Mouse (Mus musculus) left cerebral cortex, adult 9 months (tissue): Measurements from ENCODE around the gene Ercc1.

ENCODE experiments used
- DNase-seq, 2 experiments: peaks; one replicate each; pipeline ENCODE4 v3.0.0; 2022; ENCODE audit warnings: low spot score in 2 of 2

Gene Ercc1

DNA sequence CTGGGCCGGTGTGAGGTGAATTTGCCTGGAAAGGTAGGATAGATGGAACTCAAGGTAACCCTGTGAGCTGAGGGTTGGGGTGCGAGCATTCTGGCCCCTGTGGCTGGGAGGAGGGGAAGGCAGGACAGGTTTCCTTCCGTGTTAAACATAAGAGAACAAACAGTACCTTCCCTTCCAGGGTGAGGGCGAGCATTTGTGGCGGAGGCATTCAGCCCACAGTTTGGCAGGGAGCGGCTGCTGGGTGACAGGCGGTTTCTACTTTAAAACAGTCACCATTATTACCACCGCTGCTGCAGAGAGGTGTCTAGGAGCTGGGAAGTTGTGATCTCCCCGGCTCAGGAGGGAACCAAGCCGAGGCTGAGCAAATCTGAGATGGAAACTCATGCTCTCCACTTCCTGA is 7.5 kb upstream of the Ercc1 start:
- no peak for DNase-seq

DNA sequence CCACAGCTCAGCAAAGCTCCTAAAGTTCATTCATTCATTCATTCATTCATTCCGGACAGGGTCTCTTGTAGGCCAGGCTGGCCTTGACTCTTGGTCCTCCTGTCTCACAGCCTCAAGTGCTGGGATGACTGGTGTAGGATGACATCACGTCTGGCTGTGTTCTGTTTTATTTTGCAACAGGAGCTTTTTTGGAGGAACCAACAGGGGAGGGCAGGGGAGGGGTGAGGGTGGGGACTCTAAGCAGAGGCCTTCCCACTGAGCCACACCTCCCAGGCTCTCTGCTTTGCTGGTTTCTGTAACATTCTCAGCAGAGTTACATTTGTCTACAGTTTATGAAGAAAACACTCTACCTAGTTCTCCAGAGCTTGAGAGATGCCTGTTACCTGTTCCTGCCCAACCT is 6.5 kb upstream of the Ercc1 start:
- no peak for DNase-seq

DNA sequence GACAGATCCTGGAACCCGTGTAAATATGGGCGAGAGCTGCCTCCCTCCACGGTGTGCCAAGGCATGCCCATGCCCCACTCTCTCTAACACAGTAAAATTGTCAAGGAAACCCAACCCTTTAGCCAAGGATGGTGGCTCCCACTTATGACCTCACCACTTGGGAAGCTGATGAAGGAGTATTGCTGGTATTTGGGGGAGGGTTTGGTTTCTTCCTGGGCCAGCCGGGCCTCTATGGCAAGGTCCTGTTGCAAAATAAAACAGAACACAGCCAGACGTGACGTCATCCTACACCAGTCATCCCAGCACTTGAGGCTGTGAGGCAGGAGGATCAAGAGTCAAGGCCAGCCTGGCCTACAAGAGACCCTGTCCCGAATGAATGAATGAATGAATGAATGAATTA is 6.0 kb upstream of the Ercc1 start:
- no peak for DNase-seq

DNA sequence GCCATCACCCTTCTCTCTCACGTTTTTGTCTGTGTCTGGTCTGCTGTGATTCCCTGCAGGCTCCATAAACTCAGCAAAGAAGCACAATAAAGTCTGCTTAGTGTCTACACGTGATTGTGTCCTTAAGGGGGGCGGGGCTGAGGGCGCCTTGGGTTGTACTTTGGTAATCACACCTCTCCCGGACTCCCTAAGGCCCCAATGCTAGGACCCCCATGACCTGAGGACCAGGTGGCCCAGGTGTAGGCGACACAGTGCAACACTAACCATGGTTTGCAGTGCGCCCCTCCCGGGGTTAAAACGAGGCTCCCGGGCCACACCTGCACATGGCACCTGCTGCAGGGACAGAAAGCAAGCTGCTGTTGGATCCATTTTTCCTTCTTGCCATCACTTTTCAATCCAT is 3.3 kb upstream of the Ercc1 start:
- DNase-seq = no peak

DNA sequence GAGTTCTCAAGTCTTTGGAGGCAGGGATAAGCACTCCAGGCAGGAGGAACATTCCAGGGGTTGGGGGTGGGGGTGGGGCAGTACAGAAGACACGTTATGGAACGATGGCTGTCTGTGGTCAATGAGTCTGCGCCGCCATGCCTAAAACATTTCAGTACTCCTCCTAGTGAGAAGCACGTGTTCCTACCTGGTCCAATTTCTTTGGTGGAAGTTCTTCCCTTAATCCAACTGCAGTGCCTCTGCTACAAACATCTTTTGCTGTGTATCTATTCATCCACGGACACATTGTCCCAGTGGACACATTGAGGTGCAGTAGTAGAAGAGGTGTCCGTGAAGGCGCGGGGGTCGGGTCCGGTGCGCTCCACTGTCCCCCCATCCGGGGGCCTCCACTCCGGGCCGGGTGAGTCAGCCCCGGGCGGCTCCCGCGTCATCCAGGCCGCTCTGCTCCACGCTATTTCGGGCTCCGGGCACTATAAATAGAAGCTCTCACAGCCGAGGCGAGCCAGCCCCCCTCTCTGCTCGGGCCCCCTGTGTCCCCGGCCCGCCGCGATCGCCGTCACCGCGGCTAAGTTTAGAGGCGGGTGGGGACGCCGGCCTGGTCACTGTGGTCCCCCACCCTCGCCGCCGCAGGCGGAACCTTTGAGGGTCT is 2.7 kb upstream of the Ercc1 start:
- DNase-seq = no peak

DNA sequence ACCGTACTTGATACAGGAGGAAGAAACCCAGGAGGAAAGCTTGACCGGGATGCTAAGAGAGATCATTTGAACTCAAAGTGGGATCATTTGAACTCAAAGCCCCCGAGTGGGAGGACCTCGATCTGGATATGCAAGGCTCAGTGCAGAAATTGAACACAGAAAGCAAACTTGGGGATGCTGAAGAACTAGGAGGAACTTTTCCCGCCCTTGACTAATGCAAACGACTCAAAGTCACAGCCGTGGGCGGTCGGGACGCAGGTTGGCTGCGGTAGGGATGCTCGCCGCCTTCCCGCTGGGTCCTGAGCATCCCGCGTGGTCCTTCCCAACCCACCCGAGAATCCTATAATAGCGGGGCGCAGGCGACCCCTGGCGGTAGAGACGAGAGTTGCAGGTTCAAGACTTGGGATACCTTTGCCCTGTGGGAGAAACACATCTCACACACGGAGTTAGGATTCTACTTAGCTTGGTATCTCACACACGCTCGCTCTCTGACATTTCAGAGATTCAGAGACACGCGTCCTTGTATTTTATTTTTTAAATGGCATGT is 2.0 kb upstream of the Ercc1 start:
- DNase-seq = peak in 1 of 2 experiments; percentile 93

DNA sequence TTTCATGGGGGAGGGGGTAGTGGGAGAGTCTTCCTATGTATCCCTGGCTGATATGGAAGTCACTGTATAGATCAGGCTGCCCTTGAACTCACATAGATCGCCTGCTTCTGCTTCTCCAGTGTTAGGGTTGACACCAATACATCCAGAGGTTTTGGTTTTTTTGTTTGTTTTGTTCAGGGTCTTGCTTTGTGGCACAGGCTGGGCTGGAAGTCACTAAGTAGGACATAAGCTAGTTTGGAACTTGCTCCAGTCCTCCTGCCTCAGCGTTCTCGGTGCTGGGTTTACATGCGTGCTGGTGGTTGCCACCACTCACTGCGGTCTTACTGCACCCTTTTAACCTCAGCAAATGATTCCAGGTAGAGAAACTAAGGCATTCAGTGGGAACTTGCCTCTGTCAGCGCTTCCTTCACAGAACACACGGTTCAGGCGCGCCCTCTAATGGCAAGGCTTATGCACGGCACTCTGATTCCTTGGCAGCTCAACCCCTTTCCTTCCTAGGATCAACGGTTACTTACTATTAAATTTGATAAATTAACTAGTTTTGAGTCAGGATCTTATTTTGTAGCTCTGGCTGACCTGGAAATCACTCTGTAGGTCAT is 1.3 kb upstream of the Ercc1 start:
- peak in 1 of 2 experiments; percentile 78 for DNase-seq

DNA sequence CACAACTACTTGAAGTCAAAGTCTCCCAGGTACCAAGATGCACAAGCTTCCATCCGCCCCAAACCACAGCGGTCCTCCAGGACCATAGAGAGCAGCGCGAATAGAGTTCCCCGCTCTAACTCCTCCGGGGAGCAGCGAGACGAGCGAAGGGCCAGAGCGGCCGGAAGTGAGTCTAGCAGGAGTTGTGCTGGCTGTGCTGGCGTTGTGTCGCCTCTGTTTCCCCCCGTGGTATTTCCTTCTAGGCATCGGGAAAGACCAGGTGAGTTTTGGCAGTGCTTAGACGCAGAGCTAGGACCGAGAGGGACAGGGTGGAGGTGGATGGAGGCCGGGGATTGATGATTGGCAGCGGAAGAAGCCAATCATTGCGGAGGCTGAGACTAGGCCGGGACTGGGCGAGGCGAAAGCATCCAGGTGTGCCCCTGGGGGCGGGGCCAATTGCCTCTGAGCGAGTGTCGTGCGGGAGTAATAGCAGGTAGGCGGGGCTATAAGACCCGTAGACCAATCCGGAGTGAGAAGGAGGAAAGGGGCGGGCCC is 427 bp downstream of the Ercc1 start:
- peak; percentile 92 to 96 for DNase-seq

DNA sequence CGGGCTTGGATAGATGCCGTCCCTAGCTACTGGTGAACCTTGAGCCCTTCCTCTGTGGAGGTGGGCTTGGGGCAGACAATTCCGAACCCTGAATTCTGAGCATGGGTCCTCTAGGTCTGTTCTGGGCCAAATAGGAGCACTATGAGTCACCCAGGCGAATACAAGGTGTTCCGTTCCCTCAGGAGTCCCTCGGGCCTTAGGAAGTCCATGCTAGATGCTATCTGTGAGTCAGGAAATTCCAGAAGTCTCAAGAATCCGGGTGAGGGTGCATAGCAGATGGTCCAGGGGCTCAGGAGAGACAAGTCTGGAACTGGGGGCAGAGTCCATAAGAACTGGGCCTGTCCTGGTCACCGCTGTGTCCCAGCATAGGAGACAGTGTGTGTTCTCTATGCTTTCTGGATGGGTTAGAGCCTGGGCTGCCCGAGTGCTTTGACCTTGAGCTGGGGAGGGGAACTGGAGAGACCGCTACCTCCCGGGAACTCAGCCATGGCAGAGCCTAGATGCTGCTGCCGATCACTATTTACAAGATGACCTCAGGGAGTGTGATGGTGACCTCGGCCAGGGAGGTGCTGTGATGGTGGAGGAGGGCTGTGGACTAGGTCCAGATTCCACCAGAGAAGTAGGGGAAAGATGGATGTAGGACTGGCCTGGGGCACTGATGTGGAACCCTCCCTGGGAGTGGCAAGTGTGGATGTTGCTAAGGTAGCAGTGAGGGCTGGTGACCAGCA is 4.8 kb downstream of the Ercc1 start:
- DNase-seq = no peak

DNA sequence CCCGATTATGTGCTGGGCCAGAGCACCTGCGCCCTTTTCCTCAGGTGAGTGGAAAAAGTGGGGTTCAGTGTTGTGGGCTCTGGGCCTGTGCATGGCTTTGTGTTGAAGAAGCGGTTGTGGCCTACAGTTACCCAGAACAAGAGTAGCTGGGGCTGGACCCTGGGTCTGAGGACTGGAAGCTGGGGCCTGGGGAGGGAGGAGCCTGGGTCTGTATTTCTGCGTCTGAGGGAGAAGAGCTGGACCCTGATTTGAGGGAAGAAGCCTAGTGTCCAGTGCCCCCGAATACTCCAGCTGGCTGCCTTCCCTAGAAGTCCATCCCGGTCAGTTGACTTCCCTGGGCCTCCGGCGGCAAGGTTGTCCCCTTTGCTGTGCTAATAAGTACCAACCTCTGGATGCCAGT is 5.6 kb downstream of the Ercc1 start:
- DNase-seq = no peak

DNA sequence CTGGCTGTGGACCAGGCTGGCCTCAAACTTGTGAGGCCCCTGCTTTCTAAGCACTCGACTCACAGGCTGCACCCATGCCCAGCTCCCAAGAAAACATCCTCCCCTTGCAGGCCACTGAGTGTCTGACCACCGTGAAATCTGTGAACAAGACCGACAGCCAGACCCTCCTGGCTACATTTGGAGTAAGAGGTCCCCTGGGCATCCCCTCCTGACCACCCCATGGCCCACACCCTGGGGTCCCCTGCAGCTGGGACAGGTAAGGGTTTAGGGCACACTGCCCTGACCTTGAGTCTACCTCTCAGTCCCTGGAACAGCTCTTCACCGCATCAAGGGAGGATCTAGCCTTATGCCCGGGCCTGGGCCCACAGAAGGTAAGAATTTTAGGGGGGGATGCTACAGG is 10.4 kb downstream of the Ercc1 start:
- no peak for DNase-seq

DNA sequence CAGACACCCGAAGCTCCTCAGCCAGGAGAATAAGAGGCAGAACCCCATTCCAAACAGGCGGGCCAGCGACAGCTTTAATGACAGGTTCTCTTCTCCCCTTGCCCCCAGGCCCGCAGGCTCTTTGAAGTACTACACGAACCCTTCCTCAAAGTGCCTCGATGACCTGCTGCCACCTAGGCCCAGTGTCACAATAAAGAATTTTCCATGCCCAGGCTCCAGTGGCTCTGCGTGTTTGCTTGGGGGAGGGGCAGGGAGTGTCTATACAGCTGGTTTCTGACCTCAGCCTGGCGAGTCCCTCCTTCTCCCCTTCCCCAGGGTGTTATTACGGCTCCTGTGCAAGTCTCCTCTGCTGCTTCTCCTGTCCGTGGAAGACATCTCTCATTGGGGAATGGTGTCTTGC is 11.7 kb downstream of the Ercc1 start:
- DNase-seq = no peak

DNA sequence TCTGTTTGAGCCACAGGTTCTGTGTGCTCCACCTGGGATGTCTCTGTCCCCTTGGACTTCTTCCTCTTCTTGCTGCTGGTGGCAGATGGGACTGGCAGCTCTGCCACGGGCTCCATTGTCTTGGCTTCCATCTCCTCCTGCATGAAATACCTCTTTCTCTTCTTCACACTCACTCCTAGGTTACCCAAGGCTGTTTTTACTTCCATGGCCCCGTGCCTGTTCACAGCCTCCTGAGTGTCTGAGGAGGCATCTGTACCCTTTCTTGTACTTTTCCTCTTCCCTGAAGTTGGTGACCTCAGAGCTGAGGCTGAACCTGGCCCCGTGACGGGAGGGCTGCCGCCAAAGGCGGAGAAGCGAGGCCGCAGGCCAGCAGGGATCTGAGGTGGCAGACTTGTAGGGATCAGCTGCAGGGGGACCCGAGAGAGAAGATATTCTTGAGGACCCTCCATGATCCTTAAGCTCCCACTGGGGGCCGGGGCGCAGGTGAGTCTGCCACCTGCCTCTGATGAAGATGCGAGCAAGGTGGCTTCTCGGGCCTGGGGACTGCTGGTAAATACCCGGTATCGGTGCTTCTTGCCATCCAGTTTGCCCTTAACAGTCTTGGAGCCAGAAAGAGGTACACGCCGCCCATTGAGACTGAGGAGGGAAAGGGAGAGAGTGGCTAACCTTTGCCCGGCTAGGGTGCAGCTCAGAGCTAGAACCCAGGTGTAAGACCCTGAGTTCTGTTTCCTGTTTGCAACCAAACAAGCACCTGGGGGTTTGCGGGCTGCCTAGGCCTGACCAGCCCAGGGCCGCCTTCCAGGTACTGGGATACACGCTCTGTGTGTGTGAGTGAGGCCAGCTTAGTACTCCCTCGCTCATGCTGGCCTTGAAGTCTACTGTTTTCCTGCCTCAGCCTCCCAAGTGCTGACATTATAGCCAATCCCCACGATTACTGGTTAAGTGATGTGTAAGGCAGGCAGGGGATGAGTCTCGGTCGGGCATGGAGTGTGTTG is 13.1 kb downstream of the Ercc1 start:
- no peak for DNase-seq

DNA sequence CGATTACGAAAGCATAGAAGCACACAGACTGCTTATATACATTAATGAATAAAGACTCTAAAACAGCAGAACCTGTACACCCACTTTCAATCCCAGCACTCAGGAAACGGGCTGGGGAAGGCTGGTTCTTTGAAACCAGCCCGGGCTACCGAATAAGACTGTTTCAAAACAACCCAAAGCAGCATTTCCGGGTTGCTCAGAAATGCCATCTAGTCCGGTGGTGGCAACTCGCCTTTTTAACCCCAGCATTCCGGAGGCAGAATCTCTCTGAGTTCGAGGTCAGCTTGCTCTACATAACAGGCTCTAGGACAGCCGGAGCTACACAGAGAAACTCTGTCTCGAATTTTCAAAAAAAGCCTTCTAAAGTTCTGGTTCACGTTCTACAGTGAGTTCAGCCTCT is 14.1 kb downstream of the Ercc1 start:
- DNase-seq = no peak

DNA sequence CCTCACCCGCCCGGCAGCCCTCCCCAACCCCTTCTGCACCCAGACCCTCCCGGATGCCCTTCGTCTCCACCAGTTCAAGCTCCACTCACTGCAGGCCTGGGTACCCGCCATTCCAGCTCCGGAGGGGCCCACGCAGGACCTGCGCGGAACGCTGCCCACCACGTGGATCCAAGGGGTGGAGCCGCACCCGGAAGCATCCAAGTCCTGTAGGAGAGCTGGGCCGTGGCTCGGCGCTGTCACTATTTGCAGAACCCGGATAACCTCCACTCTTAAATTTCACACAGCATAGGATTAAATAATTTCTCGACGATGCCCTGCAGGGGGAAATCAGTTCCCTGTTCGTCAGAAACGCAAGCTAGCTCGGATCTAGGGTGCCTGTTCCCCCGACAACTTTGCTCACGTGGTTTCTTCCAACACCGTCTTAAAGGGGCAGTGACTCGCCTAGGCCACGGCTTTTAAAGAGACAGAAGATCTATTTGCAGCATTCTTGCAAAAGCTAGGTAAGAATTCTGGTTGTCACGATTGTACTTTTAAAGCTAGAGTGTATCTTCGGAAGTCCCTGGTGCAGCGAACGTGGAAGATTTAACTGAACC is 14.8 kb downstream of the Ercc1 start, which contains the start of the genes Cd3eap and Ppp1r13l:
TSS of gene Cd3eap (minus strand) at position 185 of the 593 bp plus-strand sequence.
TSS of gene Ppp1r13l (plus strand) at position 451 of the 593 bp plus-strand sequence.
- DNase-seq = peak; percentile 75 to 91

DNA sequence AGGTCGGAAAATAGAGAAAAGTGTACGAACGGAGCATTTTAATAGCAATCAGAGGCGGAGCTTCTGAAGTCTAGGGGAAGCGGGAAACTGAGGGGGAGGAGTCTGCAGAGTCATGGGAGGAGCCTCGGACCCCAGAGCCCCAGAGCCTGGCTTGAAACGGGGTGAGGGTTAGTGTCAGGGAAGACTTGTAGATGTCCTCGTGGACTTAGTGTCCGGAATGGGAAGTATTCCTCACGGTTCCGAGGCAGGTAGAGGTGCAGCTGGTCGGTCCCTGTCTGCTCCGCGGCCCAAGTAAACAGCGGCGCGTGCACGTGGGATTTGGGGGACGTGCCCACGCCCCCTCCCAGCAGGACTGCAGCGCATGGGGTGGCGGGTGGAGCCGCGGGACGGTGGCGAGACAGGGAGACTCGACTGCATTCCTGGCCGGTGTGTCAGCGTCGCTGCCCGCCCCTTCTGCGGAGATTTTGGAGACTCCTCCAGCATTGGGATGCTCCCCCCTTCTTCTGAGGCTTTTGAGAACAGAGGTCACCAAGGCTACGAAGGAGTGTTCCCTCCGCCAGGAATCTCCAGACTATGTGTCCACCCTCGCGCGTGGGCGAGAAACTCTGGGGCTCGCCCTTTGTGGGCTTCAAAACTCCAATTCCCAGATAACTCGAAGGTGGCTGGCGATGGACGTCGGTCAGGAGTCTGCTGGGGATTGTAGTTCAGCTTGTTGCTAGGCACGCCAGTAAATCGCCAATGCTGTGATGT is 15.5 kb downstream of the Ercc1 start:
- peak in 1 of 2 experiments; percentile 81 for DNase-seq

DNA sequence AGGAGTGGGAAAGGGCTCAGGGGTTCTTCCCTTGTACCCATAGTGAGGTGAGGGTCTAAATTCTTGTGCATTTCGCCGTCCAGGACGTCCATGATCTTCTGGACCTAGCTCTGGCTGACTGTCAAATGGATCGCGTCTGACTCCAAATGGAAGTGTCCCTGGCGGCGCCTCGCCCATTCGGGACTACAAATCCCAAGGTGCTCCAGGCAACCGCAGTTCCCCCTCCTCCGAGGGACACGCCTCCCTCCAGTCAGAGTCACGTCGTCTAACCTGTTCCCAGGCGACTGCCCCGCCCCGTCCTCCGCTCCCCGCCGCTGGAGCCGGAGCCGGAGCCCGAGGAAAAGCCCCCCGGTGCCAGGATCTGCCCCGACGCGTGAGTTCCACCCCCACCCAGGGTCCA is 16.4 kb downstream of the Ercc1 start:
- peak; percentile 83 to 92 for DNase-seq

DNA sequence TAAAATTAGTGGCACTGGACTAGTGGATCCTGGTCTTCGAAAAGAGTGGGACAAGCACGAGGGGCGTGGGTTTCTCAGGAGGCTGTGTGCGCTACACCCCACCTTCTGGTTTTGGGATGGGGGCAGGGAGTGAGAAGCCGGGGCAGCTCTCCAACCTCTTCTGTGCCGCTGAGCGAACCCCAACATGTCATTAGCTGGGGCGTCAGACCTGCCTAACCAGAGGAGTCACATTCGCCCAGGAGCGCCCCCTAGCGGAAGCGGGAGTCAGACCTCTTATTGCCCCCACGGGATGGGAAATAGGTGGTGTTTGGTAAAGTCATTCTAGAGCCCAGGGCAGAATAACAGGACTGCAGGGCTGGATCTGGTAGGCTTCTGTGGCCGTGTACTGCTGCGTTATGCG is 17.1 kb downstream of the Ercc1 start:
- DNase-seq = peak in 1 of 2 experiments; percentile 74

DNA sequence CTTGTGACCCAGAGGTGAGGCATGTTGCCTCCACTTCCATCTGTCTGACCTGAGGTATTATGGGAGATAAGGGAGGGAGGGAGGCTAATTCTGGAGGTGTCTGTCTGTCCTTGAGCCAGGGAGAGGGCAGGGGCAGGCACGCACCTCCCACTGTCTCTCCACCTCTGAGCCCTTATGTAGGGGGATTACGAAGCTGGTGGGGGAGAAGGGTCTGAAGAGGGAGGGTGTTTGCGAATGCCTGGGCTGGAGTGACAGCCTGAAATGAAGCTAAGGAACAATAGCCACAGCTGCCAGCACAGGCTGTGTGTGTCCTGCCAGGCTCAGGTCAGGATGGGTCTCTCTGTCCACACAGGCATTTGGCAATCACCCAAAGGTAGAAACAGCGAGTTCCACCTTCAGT is 17.7 kb downstream of the Ercc1 start:
- DNase-seq = no peak

DNA sequence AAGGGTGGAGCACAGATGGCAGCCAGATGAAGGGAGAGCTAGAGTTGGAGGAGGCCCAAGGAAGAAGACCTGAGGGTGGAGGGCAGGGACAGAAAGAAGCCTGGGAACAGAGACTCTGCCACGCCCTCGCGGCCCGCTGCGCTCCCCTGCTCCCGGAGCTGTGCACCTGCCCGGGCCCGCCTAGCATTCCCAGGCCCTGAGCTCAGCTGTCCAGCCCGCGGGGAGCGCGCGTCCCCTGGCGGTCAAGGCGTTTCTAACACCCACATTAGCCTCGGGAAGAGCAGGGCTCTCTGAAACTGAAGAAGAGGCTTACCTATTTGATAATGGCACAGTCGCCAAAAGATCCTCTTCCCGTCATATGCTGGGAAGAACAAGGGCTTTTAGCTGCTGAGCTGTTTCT is 19.3 kb downstream of the Ercc1 start:
- DNase-seq = peak in 1 of 2 experiments; percentile 54
